Mouse (Mus musculus) spleen, postnatal 10 days (tissue): ENCODE data around the gene 2900092C05Rik.

Source experiments
- DNase-seq, 2 experiments: peaks; one replicate each; pipeline ENCODE4 v3.0.0; 2021 to 2022; ENCODE audit warnings: low spot score in 2 of 2

The 2900092C05Rik gene

GRCm38 (mm10) chr7:12512217-12512616 is at the start of gene 2900092C05Rik:
2900092C05Rik (plus strand) TSS chr7:12512517.
- DNase-seq: no peak

- DNase-seq: peak; percentile 52 to 75
These were observed 33.9 kb upstream of the 2900092C05Rik start, which contains the start of gene Zfp606 for GRCm38 (mm10) chr7:12478158-12479008. Zfp606 (plus strand) TSS chr7:12478293.

DNA sequence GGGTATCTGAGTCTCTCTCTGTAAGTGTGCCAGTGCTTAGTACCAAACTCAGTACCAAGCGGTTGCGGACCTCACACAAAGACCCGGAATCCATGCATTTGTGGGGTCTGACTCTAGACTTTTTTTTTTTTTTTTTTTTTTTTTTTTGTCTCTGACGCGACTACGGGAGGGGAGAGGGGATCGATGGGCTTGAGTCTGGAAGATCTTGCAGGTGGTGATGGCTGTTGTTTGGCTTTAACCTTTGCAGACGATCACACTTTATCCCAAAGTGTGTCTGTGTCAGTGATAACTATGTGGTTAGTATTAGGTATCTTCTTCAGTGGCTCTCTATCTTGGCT is 33.3 kb upstream of the 2900092C05Rik start:
- no peak for DNase-seq

GRCm38 (mm10) chr7:12479525-12479924 is 32.8 kb upstream of the 2900092C05Rik start:
- no peak for DNase-seq

DNA sequence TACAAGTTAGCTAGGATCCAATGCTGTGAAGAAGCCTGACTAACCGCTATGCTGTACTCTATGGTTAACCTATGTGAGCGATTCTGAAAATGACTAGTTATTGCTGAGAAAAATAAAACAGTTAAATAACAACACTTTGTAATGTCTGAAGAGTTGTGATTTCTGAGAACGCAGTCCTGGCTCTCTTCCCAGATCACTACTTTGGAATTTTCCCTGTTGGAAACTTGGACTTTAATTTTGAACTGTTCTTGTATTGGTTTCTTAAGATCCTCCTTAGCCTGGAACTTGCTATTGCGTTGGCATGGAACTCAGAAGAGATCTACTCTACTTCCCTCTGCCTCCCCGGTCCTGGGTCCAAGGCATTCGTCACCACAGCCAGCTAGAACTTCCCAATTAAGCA is 28.5 kb upstream of the 2900092C05Rik start:
- DNase-seq: no peak

GRCm38 (mm10) chr7:12485956-12486355 is 26.4 kb upstream of the 2900092C05Rik start:
- DNase-seq: no peak

GRCm38 (mm10) chr7:12486691-12487090 is 25.6 kb upstream of the 2900092C05Rik start:
- no peak for DNase-seq

GRCm38 (mm10) chr7:12510913-12511312 is 1.4 kb upstream of the 2900092C05Rik start:
- DNase-seq: no peak
